21 mouse cellular contexts compared by ENCODE assay signal in genomic region chr1:157937800-157938348, GRCm38 (mm10).
DNase-seq lines count a peak whose midpoint lies in the region; ATAC-seq and TF ChIP-seq lines count a peak whose summit lies in the region.
"Had no signal": no experiment of that assay in that cellular context is flagged by ENCODE, and none has a peak within 500 bp of the region (broad histone marks: within the 10 kb centered on the region; RNA-seq: fewer than 3 reads in every experiment).

No protein-coding gene starts in this region.

- peak; percentile 27 for DNase-seq in hindbrain, embryonic 11.5 days (ENCODE audit: low spot score)
- DNase-seq in hindbrain, embryonic 14.5 days (ENCODE audit: low spot score) = no peak
- DNase-seq in brain, embryonic 14.5 days (ENCODE audit: low read depth) = peak; percentile 85
- DNase-seq in adrenal gland, postnatal 36 days = no peak
- no peak for DNase-seq in embryonic facial prominence, embryonic 10.5 days (ENCODE audit: low spot score)
- DNase-seq in heart, adult 11 months = no peak
- DNase-seq: cerebellum, postnatal 10 days; gastrocnemius, adult 2 months; heart, postnatal 10 days; kidney, adult 11 months; lung, embryonic 14.5 days; lung, postnatal 4 days; thymus, adult 18-20 months had no signal

- 52% methylated on average over 1 of the region's 1 CpGs for WGBS in hindbrain, embryonic 11.5 days
- 51% methylated on average over 1 of the region's 1 CpGs for WGBS in hindbrain, embryonic 14.5 days
- WGBS in forebrain, embryonic 15.5 days = 33% methylated on average over 1 of the region's 1 CpGs
- 40% methylated on average over 1 of the region's 1 CpGs for WGBS in midbrain, embryonic 13.5 days
- 68% methylated on average over 1 of the region's 1 CpGs for WGBS in embryonic facial prominence, embryonic 10.5 days

- no peak overlapping the region for H3K9ac ChIP-seq in hindbrain, embryonic 11.5 days (ENCODE audit: low read depth, low read length)
- H3K9ac ChIP-seq in hindbrain, embryonic 14.5 days = no peak overlapping the region
- H3K9ac ChIP-seq in forebrain, embryonic 15.5 days (replicated peaks) = no peak overlapping the region
- H3K9ac ChIP-seq in midbrain, embryonic 13.5 days (replicated peaks) = no peak overlapping the region
- H3K9ac ChIP-seq: limb, embryonic 12.5 days; liver, embryonic 12.5 days; lung, embryonic 14.5 days; neural tube, embryonic 13.5 days; stomach, embryonic 15.5 days had no signal

- no peak overlapping the region for H3K4me2 ChIP-seq in hindbrain, embryonic 11.5 days (replicated peaks; ENCODE audit: low read depth, low read length)
- H3K4me2 ChIP-seq in hindbrain, embryonic 14.5 days (replicated peaks) = no peak overlapping the region
- no peak overlapping the region for H3K4me2 ChIP-seq in forebrain, embryonic 15.5 days (replicated peaks)
- H3K4me2 ChIP-seq in midbrain, embryonic 13.5 days (replicated peaks) = no peak overlapping the region
- H3K4me2 ChIP-seq: heart, embryonic 11.5 days; limb, embryonic 12.5 days; liver, embryonic 12.5 days; lung, embryonic 14.5 days; neural tube, embryonic 13.5 days; stomach, embryonic 15.5 days had no signal

- no peaks in the 10 kb centered on the region for H3K27me3 ChIP-seq in hindbrain, embryonic 11.5 days (ENCODE audit: control insufficient read depth, insufficient read depth, low read length)
- no peaks in the 10 kb centered on the region for H3K27me3 ChIP-seq in hindbrain, embryonic 14.5 days (ENCODE audit: control insufficient read depth, insufficient read depth, low read length)
- no peaks in the 10 kb centered on the region for H3K27me3 ChIP-seq in forebrain, embryonic 15.5 days
- no peaks in the 10 kb centered on the region for H3K27me3 ChIP-seq in midbrain, embryonic 13.5 days
- H3K27me3 ChIP-seq in embryonic facial prominence, embryonic 10.5 days (replicated peaks; ENCODE audit: low read depth, poor library complexity, severe bottlenecking) = no peaks in the 10 kb centered on the region
- H3K27me3 ChIP-seq: CH12.LX; limb, embryonic 12.5 days; liver, embryonic 12.5 days; neural tube, embryonic 13.5 days; stomach, embryonic 15.5 days had no signal

- peak; percentile 91 for ATAC-seq in hindbrain, embryonic 11.5 days (ENCODE audit: low FRiP score)
- ATAC-seq in hindbrain, embryonic 14.5 days (ENCODE audit: low FRiP score) = no peak
- ATAC-seq in forebrain, embryonic 15.5 days (replicated peaks) = peak; percentile 85
- peak; percentile 77; the same call in 1 of the 2 replicates for ATAC-seq in midbrain, embryonic 13.5 days
- ATAC-seq: liver, embryonic 12.5 days had no signal

- no peak overlapping the region for H3K4me3 ChIP-seq in hindbrain, embryonic 11.5 days (ENCODE audit: low read depth, low read length)
- H3K4me3 ChIP-seq in hindbrain, embryonic 14.5 days (replicated peaks; ENCODE audit: low read length) = no peak overlapping the region
- H3K4me3 ChIP-seq in forebrain, embryonic 15.5 days = no peak overlapping the region
- H3K4me3 ChIP-seq in midbrain, embryonic 13.5 days (replicated peaks) = no peak overlapping the region
- H3K4me3 ChIP-seq in embryonic facial prominence, embryonic 10.5 days = no peak overlapping the region
- H3K4me3 ChIP-seq: gastrocnemius, adult 2 months; limb, embryonic 12.5 days; liver, embryonic 12.5 days; neural tube, embryonic 13.5 days; stomach, embryonic 15.5 days had no signal

- H3K36me3 ChIP-seq in hindbrain, embryonic 11.5 days (ENCODE audit: control insufficient read depth, insufficient read depth, low read length) = no peaks in the 10 kb centered on the region
- H3K36me3 ChIP-seq in hindbrain, embryonic 14.5 days (replicated peaks; ENCODE audit: control insufficient read depth, insufficient read depth) = no peaks in the 10 kb centered on the region
- no peaks in the 10 kb centered on the region for H3K36me3 ChIP-seq in forebrain, embryonic 15.5 days
- no peaks in the 10 kb centered on the region for H3K36me3 ChIP-seq in midbrain, embryonic 13.5 days
- no peaks in the 10 kb centered on the region for H3K36me3 ChIP-seq in embryonic facial prominence, embryonic 10.5 days (replicated peaks)
- H3K36me3 ChIP-seq: limb, embryonic 12.5 days; liver, embryonic 12.5 days; neural tube, embryonic 13.5 days; stomach, embryonic 15.5 days had no signal

- TF ChIP-seq CTCF in brain, embryonic 14.5 days (IDR thresholded peaks at IDR 0.05; ENCODE audit: borderline replicate concordance, extremely low read depth, insufficient read depth, insufficient read length) = no peak

- no peak for TF ChIP-seq POLR2A in brain, embryonic 14.5 days (IDR thresholded peaks at IDR 0.05; ENCODE audit: borderline replicate concordance, extremely low read depth, insufficient read depth, insufficient read length, poor library complexity, severe bottlenecking)

- H3K9me3 ChIP-seq in hindbrain, embryonic 11.5 days (ENCODE audit: control insufficient read depth, low read length) = no peaks in the 10 kb centered on the region
- no peaks in the 10 kb centered on the region for H3K9me3 ChIP-seq in hindbrain, embryonic 14.5 days (ENCODE audit: control insufficient read depth, low read length)
- H3K9me3 ChIP-seq in forebrain, embryonic 15.5 days = no peaks in the 10 kb centered on the region
- H3K9me3 ChIP-seq in midbrain, embryonic 13.5 days = no peaks in the 10 kb centered on the region
- no peaks in the 10 kb centered on the region for H3K9me3 ChIP-seq in embryonic facial prominence, embryonic 10.5 days
- H3K9me3 ChIP-seq: limb, embryonic 12.5 days; liver, embryonic 12.5 days; neural tube, embryonic 13.5 days; stomach, embryonic 15.5 days had no signal

- no peaks in the 10 kb centered on the region for H3K4me1 ChIP-seq in hindbrain, embryonic 11.5 days (replicated peaks; ENCODE audit: control insufficient read depth, insufficient read depth, low read length)
- no peaks in the 10 kb centered on the region for H3K4me1 ChIP-seq in hindbrain, embryonic 14.5 days (replicated peaks; ENCODE audit: control insufficient read depth, insufficient read depth, low read length)
- H3K4me1 ChIP-seq in forebrain, embryonic 15.5 days = peaks cover 31% of the 10 kb centered on the region
- peaks cover 24% of the 10 kb centered on the region for H3K4me1 ChIP-seq in midbrain, embryonic 13.5 days (replicated peaks)
- no peaks in the 10 kb centered on the region for H3K4me1 ChIP-seq in embryonic facial prominence, embryonic 10.5 days
- H3K4me1 ChIP-seq: limb, embryonic 12.5 days; liver, embryonic 12.5 days; stomach, embryonic 15.5 days had no signal

- no peak overlapping the region for H3K27ac ChIP-seq in hindbrain, embryonic 11.5 days (ENCODE audit: low read depth, low read length)
- no peak overlapping the region for H3K27ac ChIP-seq in hindbrain, embryonic 14.5 days
- peak overlapping the region; percentile 67 for H3K27ac ChIP-seq in forebrain, embryonic 15.5 days (replicated peaks)
- 0 out of 2 replicates have a peak overlapping the region, but pooled peaks have one; percentile 37 for H3K27ac ChIP-seq in midbrain, embryonic 13.5 days
- no peak overlapping the region for H3K27ac ChIP-seq in embryonic facial prominence, embryonic 10.5 days (replicated peaks)
- H3K27ac ChIP-seq: gastrocnemius, adult 2 months; limb, embryonic 12.5 days; liver, embryonic 12.5 days; stomach, embryonic 15.5 days had no signal

Comparison
In these comparisons a context has a peak if more than half of its experiments do, and no peak if none do; other contexts are left out.
1. DNase-seq: peak in hindbrain, embryonic 11.5 days (single experiment) and brain, embryonic 14.5 days (single experiment); none in hindbrain, embryonic 14.5 days (single experiment), adrenal gland, postnatal 36 days (0 of 2), embryonic facial prominence, embryonic 10.5 days (single experiment) and heart, adult 11 months (single experiment).
2. H3K27ac ChIP-seq: peak in forebrain, embryonic 15.5 days (single experiment) and midbrain, embryonic 13.5 days (single experiment); none in hindbrain, embryonic 11.5 days (single experiment), hindbrain, embryonic 14.5 days (single experiment) and embryonic facial prominence, embryonic 10.5 days (single experiment).